ENCODE assay signal across 8 mouse cellular contexts in the genomic region with DNA sequence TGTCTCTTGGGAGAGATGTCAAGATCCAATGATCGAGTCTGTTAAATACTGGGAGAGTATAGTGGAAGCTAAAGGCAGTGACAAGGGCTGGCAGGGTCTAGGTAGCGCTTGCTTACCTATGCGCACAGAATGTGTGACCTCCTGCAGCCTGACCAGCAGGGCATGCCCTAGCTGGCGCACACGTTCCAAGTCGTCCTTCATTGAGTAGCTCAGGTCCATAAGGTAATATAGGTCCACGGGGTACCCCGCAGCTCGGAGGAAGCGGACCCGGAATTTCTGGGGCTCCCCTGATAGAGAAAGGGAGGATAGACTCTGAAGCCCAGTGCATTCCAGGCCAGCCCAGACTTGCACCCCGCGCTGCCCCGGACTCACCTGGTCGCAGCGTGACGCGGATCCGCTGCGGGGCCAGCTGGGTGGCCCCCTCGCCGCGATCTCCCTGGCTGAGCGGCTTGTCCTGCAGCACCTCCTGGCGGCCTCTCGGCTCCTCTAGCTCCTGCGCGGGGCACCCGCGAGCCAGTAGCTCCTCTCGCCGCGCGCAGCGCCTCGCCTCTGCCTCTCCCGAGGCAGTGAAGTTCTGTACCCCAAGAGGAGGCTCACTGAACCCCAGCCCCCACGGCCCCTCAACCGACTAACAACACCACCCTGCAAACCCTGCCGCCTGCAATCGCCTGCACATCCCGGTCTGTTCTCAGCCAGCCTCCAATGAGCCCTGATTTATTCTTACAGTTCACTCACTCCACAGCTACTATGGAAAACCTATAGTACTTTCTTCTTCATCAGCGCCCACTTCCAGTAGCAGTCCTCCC. TPM values are rescaled to one million over a fixed set of nuclear protein-coding genes. Genes with fewer than 3 reads are reported as not detected.
DNase-seq lines count a peak whose midpoint lies in the region; ATAC-seq lines count a peak whose summit lies in the region.

No protein-coding gene starts in this region.

- ATAC-seq in hindbrain, embryonic 14.5 days (ENCODE audit: low FRiP score): peak; percentile 83

- H3K4me3 ChIP-seq in hindbrain, embryonic 14.5 days (replicated peaks; ENCODE audit: low read length): peak overlapping the region; percentile 33
- peak overlapping the region; percentile 90 for H3K4me3 ChIP-seq in megakaryocyte, embryonic 14.5 days (replicated peaks)

- H3K36me3 ChIP-seq in hindbrain, embryonic 14.5 days (replicated peaks; ENCODE audit: control insufficient read depth, insufficient read depth): no peaks in the 10 kb centered on the region
- peaks cover 3% of the 10 kb centered on the region for H3K36me3 ChIP-seq in megakaryocyte, embryonic 14.5 days (replicated peaks; ENCODE audit: low read length)

- no peak overlapping the region for H3K27ac ChIP-seq in hindbrain, embryonic 14.5 days

- peak overlapping the region; percentile 39; the same call in 1 of the 2 replicates for H3K9ac ChIP-seq in hindbrain, embryonic 14.5 days

- peak overlapping the region; percentile 66 for H3K4me2 ChIP-seq in hindbrain, embryonic 14.5 days (replicated peaks)

- 5% methylated on average over 42 of the region's 43 CpGs for WGBS in hindbrain, embryonic 14.5 days

- intact Hi-C loops in left cerebral cortex, postnatal 14 days (cut with DNase I): loop anchor here (1.0 to 5.0 kb wide), 2 partner anchors 46 to 117 kb away; no protein-coding TSS in a partner anchor

- peak; percentile 80 for DNase-seq in T-cell, adult 2 months (ENCODE audit: low spot score)
- peak; percentile 86 to 88 for DNase-seq in cerebellum, postnatal 14 days
- DNase-seq in frontal cortex, postnatal 25 days (ENCODE audit: low spot score in 2 of 2): peak; percentile 59 to 65
- DNase-seq in hindbrain, embryonic 14.5 days (ENCODE audit: low spot score): peak; percentile 77
- DNase-seq in left cerebral cortex, postnatal 14 days (ENCODE audit: low spot score in 2 of 2): peak; percentile 80 to 81
- peak; percentile 81 to 85 for DNase-seq in right cerebral cortex, postnatal 10 days (ENCODE audit: low spot score in 2 of 2)
- DNase-seq in urinary bladder, postnatal 25 days (ENCODE audit: low spot score): peak; percentile 79

- H3K27me3 ChIP-seq in hindbrain, embryonic 14.5 days (ENCODE audit: control insufficient read depth, insufficient read depth, low read length): peaks cover 24% of the 10 kb centered on the region
- peaks cover 39% of the 10 kb centered on the region for H3K27me3 ChIP-seq in megakaryocyte, embryonic 14.5 days (replicated peaks)

- H3K4me1 ChIP-seq in hindbrain, embryonic 14.5 days (replicated peaks; ENCODE audit: control insufficient read depth, insufficient read depth, low read length): no peaks in the 10 kb centered on the region
- H3K4me1 ChIP-seq in megakaryocyte, embryonic 14.5 days: peaks cover 29% of the 10 kb centered on the region

- H3K9me3 ChIP-seq in hindbrain, embryonic 14.5 days (ENCODE audit: control insufficient read depth, low read length): no peaks in the 10 kb centered on the region
- peaks cover 4% of the 10 kb centered on the region for H3K9me3 ChIP-seq in megakaryocyte, embryonic 14.5 days

RNA-seq across cellular contexts. Expression of a gene that starts 7.4 kb away (rescaled TPM):
- 0.22 and 1.1 TPM in 2 replicates for polyA plus RNA-seq in hindbrain, embryonic 14.5 days (2014; fragmentation: Nextera tagmentation; extraction: Ambion mirVana)
- total RNA-seq in left cerebral cortex, postnatal 14 days (2021): 1 to 10 TPM in 1 of 2 experiments, under 1 TPM in 1; 0.99 to 1.2 TPM
- 1.9 and 19.9 TPM in 2 replicates for polyA plus RNA-seq in megakaryocyte, embryonic 14.5 days (2012; ENCODE audit: insufficient read depth, low replicate concordance)

RNA-seq across cellular contexts. Expression of a gene that starts 19.9 kb away (rescaled TPM):
- polyA plus RNA-seq in hindbrain, embryonic 14.5 days (2014; fragmentation: Nextera tagmentation; extraction: Ambion mirVana): 27.5 and 33.3 TPM in 2 replicates
- total RNA-seq in left cerebral cortex, postnatal 14 days (2021): 10 to 100 TPM; 29.7 to 30.4 TPM
- 13.8 and 14.5 TPM in 2 replicates for polyA plus RNA-seq in megakaryocyte, embryonic 14.5 days (2012; ENCODE audit: insufficient read depth, low replicate concordance)

RNA-seq across cellular contexts. Expression of a gene that starts 21.3 kb away (rescaled TPM):
- 45.4 and 47.1 TPM in 2 replicates for polyA plus RNA-seq in hindbrain, embryonic 14.5 days (2014; fragmentation: Nextera tagmentation; extraction: Ambion mirVana)
- total RNA-seq in left cerebral cortex, postnatal 14 days (2021): 10 to 100 TPM; 55.2 to 61.6 TPM
- polyA plus RNA-seq in megakaryocyte, embryonic 14.5 days (2012; ENCODE audit: insufficient read depth, low replicate concordance): 2.5 and 3.8 TPM in 2 replicates

RNA-seq across cellular contexts. Expression of a gene that starts 32.9 kb away (rescaled TPM):
- polyA plus RNA-seq in hindbrain, embryonic 14.5 days (2014; fragmentation: Nextera tagmentation; extraction: Ambion mirVana): 6.2 and 6.7 TPM in 2 replicates
- total RNA-seq in left cerebral cortex, postnatal 14 days (2021): 1 to 10 TPM; 8.3 to 9.4 TPM
- 68.7 and 69.9 TPM in 2 replicates for polyA plus RNA-seq in megakaryocyte, embryonic 14.5 days (2012; ENCODE audit: insufficient read depth, low replicate concordance)

RNA-seq across cellular contexts. Expression of a gene that starts 46.0 kb away (rescaled TPM):
- polyA plus RNA-seq in hindbrain, embryonic 14.5 days (2014; fragmentation: Nextera tagmentation; extraction: Ambion mirVana): not detected in 2 replicates
- not detected for total RNA-seq in left cerebral cortex, postnatal 14 days (2021)
- polyA plus RNA-seq in megakaryocyte, embryonic 14.5 days (2012; ENCODE audit: insufficient read depth, low replicate concordance): not detected in 2 replicates
